Mouse (Mus musculus): ENCODE data around the gene Il1rapl2. TPM values are rescaled to one million over a fixed set of nuclear protein-coding genes. Genes with fewer than 3 reads are reported as not detected.

Gene Il1rapl2
- polyA plus RNA-seq, 1 experiment from 2014 or later, result 0.68 TPM

DNA sequence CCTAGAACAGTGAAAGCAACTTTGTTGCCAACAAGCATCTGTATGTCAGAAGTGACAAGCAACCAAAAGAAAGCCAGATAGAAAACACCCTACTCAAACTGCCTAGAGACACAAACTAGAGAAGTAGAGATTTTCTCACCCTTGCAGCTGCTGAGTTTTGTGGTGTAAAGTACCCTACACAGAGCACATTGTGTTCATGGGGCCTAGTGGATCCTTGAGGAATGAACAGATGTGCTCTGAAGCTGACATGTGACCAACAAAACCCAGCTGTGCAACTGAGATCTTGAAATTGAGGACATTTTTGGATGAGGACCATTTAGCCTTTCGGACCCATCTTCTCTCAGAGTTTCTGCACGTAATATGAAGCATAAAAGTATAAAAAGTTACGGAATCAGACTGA, 1268.0 kb downstream of the Il1rapl2 start:
- H3K9me3 ChIP-seq (replicated peaks), result no peaks in the 10 kb centered on the region
- no peak overlapping the region for H3K9ac ChIP-seq
- H3K27me3 ChIP-seq, result peaks cover 6% of the 10 kb centered on the region; the same call in 1 of the 2 replicates
- no peak overlapping the region for H3K27ac ChIP-seq
- no peaks in the 10 kb centered on the region for H3K4me1 ChIP-seq
- 81% methylated on average over 3 of the region's 3 CpGs for WGBS
- no peak overlapping the region for H3K4me2 ChIP-seq
- H3K4me3 ChIP-seq (replicated peaks), result no peak overlapping the region
- ATAC-seq (replicated peaks; ENCODE audit: low FRiP score), result no peak
- H3K36me3 ChIP-seq, result no peaks in the 10 kb centered on the region
